Mouse (Mus musculus) naive thymus-derived CD4-positive, alpha-beta T cell, adult 2 months (primary cell): Measurements from ENCODE around the gene Olfr643.
"Not testable (repeated sequence)": the region's sequence is repeated elsewhere in the genome, so short reads cannot be mapped to it uniquely, and the experiment has no call there.

Experiments used
- DNase-seq: peaks from one replicate; pipeline ENCODE4 v3.0.0-alpha.2; 2011; ENCODE audit warnings: low read depth

Gene Olfr643

DNA sequence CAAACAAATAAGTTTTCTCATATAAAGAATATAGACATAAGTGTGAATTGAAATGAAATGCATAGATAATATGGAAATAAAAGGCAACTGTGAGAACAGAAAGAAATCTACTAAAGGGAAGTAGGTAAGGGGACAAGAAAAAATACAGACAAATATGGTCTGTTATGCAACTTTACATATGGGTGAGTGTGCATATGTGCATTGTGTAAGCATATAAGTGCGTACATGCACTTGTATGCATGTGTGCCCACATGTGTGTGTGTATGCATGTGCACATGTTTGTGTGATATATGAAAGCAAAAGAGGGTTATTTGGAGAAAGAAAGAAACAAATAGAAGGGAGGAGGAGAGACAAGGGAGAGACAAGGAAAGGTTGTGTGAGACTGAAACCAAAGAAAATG is 118.3 kb downstream of the Olfr643 start:
- DNase-seq, result no peak

DNA sequence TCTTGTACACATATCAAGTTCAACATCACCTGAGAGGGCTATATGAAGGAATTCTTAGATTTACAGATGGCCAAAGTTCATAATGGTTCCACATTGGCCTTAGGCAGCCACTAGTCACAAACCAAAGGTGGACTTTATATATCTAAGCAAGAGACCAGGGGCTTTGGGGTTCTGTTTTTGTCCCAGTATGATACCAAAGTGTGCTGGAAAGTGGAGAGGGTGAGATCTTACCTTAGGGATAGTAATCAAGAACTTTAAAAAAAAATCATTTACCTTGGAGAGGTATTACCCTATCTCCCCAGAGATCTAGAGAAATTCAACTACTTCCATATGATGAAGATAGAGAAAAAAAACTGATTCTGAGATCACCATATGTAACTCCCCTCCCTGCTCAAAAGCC is 120.0 kb downstream of the Olfr643 start, which contains the start of gene Olfr639:
TSS of gene Olfr639 (minus strand) at position 101 of the 400 bp plus-strand sequence.
- DNase-seq, result no peak

DNA sequence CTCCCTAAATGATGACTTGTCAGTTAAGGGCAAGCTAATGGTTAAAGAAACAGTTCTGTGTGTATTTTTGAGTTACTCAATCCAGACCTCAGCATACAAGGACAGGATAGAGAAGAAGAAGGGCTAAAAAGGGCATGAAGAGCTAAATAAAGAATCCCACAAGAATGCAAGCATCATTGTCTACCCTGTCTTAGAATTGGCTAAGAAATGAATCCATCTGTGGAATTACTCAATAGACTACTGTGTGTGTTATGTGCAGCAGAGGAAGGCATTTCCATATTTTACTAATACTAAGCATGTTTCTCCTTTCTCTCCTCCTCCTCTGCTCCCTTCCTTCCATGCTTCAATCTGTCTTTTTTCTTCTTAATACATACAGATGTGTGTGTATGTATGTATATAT is 138.1 kb downstream of the Olfr643 start:
- no peak for DNase-seq

DNA sequence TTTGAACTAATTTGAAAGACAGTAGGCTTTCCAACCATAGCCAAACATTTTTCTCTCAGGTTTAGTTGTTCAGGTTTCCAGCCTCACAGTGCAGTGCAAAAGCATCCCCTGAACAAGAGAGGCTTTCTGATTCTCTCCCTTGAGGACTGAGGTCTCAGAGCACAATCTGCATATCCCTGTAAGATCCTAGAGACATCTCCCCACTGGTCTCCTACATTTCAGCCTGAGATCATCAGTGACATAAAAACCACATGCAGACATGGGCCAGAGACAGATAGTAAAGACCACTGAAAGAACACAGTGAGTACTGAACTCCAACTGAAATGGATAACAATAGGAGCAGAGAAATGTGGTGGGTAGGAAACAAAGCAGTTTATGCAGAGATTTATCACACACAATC is 138.8 kb downstream of the Olfr643 start, which contains the start of gene Olfr638:
TSS of gene Olfr638 (plus strand) at position 301 of the 400 bp plus-strand sequence.
- DNase-seq, result no peak

- DNase-seq, result no peak
Measured at GRCm38 (mm10) chr7:103971782-103972181, 165.4 kb downstream of the Olfr643 start.

- no peak for DNase-seq
Measured at GRCm38 (mm10) chr7:103970852-103971251, 166.4 kb downstream of the Olfr643 start, which contains the start of gene Olfr635. Olfr635 (plus strand) TSS chr7:103971152.

DNA sequence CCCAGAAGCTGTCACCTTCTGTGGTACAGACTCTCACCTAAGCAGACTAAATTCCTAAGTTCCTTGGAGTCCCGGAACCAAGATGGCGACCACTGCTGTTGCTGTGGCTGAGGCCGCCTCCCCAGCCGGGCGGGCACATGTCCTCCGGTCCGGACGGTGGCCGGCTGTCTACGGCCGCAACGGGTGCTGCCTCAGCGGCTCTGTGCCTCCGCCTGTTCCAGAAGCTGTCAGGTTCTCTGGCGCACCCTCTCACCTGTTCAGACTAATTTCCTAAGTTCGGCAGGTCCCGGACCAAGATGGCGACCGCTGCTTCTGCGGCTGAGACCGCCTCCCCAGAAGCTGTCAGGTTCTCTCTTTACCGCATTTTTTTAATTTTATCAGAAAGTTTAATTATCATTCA is 170.3 kb downstream of the Olfr643 start:
- DNase-seq, result not testable (repeated sequence)
